Mouse (Mus musculus): ENCODE measurements around the gene Dock8. TPM values are rescaled to one million over a fixed set of nuclear protein-coding genes. Genes with fewer than 3 reads are reported as not detected.

Dock8 gene
- polyA plus RNA-seq, 1 experiment from 2014 or later, result 0.54 TPM

DNA sequence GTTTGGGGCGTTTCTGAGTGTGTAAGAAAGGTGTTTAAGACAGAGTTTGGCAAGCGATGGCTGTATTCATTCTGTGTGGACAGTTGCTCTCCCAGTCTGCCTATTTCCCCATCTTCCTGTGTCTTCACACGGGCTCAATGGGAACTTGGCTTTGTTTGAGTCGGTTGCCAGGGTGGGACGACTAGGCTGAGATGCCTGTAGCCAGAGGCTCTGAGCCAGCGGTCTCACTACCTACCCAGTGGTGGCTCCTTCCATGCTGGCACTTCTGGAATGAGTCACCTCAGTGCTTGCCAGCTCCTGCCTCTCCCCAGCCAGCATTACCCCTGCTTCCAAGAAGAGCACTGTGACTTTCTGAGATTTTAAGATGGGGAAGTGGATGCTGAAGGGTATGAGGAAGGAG, 75.4 kb downstream of the Dock8 start:
- Histone ChIP-seq H3K36me3 (ENCODE audit: poor library complexity, severe bottlenecking) (no peaks in the 10 kb centered on the region), H3K9ac (no peak overlapping the region), H3K4me3 (no peak overlapping the region), H3K4me2 (no peak overlapping the region), H3K27ac (no peak overlapping the region), H3K27me3 (no peaks in the 10 kb centered on the region), H3K9me3 (replicated peaks) (no peaks in the 10 kb centered on the region), H3K4me1 (0 out of 2 replicates have a peak, but pooled peaks cover 3% of the 10 kb centered on the region)
- WGBS, result 80% methylated on average over 6 of the region's 6 CpGs
- no peak for ATAC-seq

GRCm38 (mm10) chr19:25077636-25078035, 78.3 kb downstream of the Dock8 start:
- 79% methylated on average over 7 of the region's 7 CpGs for WGBS
- Histone ChIP-seq H3K36me3 (ENCODE audit: poor library complexity, severe bottlenecking) (no peaks in the 10 kb centered on the region), H3K9ac (no peak overlapping the region), H3K4me1 (no peaks in the 10 kb centered on the region), H3K27ac (no peak overlapping the region), H3K4me3 (no peak overlapping the region), H3K9me3 (replicated peaks) (no peaks in the 10 kb centered on the region), H3K4me2 (no peak overlapping the region), H3K27me3 (no peaks in the 10 kb centered on the region)
- ATAC-seq, result no peak

- H3K4me2 ChIP-seq, result no peak overlapping the region
- H3K27me3 ChIP-seq, result no peaks in the 10 kb centered on the region
- 85% methylated on average over 8 of the region's 8 CpGs for WGBS
- H3K4me1 ChIP-seq, result no peaks in the 10 kb centered on the region
- H3K36me3 ChIP-seq (ENCODE audit: poor library complexity, severe bottlenecking), result no peaks in the 10 kb centered on the region
- H3K9ac ChIP-seq, result no peak overlapping the region
- H3K27ac ChIP-seq, result no peak overlapping the region
- H3K9me3 ChIP-seq (replicated peaks), result no peaks in the 10 kb centered on the region
- H3K4me3 ChIP-seq, result no peak overlapping the region
- no peak for ATAC-seq
Observed at GRCm38 (mm10) chr19:25078130-25078529, 78.8 kb downstream of the Dock8 start.

GRCm38 (mm10) chr19:25080166-25080565, 80.8 kb downstream of the Dock8 start:
- H3K4me2 ChIP-seq, result no peak overlapping the region
- H3K4me1 ChIP-seq, result no peaks in the 10 kb centered on the region
- H3K4me3 ChIP-seq, result no peak overlapping the region
- no peaks in the 10 kb centered on the region for H3K27me3 ChIP-seq
- H3K27ac ChIP-seq, result no peak overlapping the region
- 51% methylated on average over 5 of the region's 5 CpGs for WGBS
- no peaks in the 10 kb centered on the region for H3K9me3 ChIP-seq (replicated peaks)
- no peak overlapping the region for H3K9ac ChIP-seq
- ATAC-seq, result no peak
- H3K36me3 ChIP-seq (ENCODE audit: poor library complexity, severe bottlenecking), result no peaks in the 10 kb centered on the region

DNA sequence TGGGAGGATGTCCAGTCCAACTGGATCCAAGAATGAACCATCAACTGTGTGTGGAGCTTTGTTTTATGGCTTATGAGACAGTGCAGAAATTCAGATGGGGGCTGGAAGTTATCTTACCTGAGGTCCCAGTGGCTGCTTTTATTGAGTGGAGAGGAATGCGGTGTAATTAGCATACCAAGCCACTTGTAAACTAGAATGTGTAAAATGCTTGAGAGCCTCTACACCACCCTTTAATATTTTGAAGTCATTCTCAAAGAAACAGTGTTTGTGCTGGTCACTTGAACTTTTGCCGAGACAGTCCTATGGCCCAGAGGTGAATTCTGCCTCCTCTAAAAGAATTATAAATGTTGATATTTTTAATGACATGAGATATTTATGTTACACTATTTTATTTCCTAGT, 83.5 kb downstream of the Dock8 start:
- Histone ChIP-seq H3K27me3 (no peaks in the 10 kb centered on the region), H3K4me3 (no peak overlapping the region), H3K36me3 (ENCODE audit: poor library complexity, severe bottlenecking) (no peaks in the 10 kb centered on the region), H3K9me3 (replicated peaks) (no peaks in the 10 kb centered on the region), H3K9ac (no peak overlapping the region), H3K4me2 (no peak overlapping the region), H3K4me1 (no peaks in the 10 kb centered on the region), H3K27ac (no peak overlapping the region)
- ATAC-seq, result no peak
- WGBS, result 91% methylated on average over 2 of the region's 2 CpGs

DNA sequence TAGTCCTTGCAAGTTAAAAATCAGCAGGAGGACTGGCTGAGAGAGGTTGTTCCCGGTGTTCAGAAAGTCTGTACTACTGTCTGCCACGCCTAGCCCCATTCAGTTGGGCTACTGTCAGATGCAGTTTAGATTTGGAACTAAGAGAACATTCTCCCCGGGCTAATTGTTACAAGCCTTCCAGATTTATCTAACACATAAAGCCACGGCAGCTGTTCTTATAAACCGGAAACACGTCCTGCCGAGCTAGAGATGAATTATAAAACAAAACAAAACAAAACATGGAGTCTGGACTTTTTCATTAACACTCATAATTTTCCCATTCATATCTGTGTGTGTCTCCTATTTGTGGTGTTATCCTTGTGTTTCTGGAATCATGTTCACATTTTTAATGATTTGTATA, 87.8 kb downstream of the Dock8 start:
- 77% methylated on average over 7 of the region's 7 CpGs for WGBS
- Histone ChIP-seq H3K27ac (no peak overlapping the region), H3K9me3 (replicated peaks) (no peaks in the 10 kb centered on the region), H3K9ac (no peak overlapping the region), H3K4me3 (no peak overlapping the region), H3K4me1 (no peaks in the 10 kb centered on the region), H3K36me3 (ENCODE audit: poor library complexity, severe bottlenecking) (no peaks in the 10 kb centered on the region), H3K27me3 (no peaks in the 10 kb centered on the region), H3K4me2 (no peak overlapping the region)
- no peak for ATAC-seq

DNA sequence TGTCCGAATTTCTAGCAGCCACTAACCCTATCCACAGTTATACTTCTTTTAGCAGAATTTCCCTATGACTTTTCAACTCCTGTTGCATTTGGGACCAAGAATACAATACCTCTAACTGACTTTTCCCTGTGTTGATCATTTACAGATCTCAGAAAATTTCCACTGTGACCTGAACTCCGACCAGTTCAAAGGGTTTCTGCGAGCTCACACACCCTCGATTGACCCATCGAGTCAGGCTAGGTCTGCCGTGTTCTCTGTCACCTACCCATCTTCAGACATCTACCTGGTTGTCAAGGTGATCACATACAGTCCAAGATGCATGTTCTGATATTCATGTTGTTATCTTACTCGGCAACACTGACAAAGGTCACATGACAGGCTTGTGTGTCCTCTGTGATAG, 90.4 kb downstream of the Dock8 start:
- WGBS, result 93% methylated on average over 7 of the region's 7 CpGs
- H3K4me2 ChIP-seq, result no peak overlapping the region
- no peak for ATAC-seq

GRCm38 (mm10) chr19:25095135-25095534, 95.8 kb downstream of the Dock8 start:
- Histone ChIP-seq H3K4me1 (no peaks in the 10 kb centered on the region), H3K4me3 (no peak overlapping the region), H3K9me3 (replicated peaks) (no peaks in the 10 kb centered on the region), H3K27me3 (no peaks in the 10 kb centered on the region), H3K9ac (no peak overlapping the region), H3K4me2 (no peak overlapping the region), H3K27ac (no peak overlapping the region), H3K36me3 (ENCODE audit: poor library complexity, severe bottlenecking) (no peaks in the 10 kb centered on the region)
- 78% methylated on average over 3 of the region's 3 CpGs for WGBS
- no peak for ATAC-seq

More for the DNA sequence above, 90.4 kb downstream of the Dock8 start:
- Histone ChIP-seq H3K27me3 (no peaks in the 10 kb centered on the region), H3K27ac (no peak overlapping the region), H3K4me3 (no peak overlapping the region), H3K36me3 (ENCODE audit: poor library complexity, severe bottlenecking) (no peaks in the 10 kb centered on the region), H3K4me1 (no peaks in the 10 kb centered on the region), H3K9me3 (replicated peaks) (no peaks in the 10 kb centered on the region), H3K9ac (no peak overlapping the region)

DNA sequence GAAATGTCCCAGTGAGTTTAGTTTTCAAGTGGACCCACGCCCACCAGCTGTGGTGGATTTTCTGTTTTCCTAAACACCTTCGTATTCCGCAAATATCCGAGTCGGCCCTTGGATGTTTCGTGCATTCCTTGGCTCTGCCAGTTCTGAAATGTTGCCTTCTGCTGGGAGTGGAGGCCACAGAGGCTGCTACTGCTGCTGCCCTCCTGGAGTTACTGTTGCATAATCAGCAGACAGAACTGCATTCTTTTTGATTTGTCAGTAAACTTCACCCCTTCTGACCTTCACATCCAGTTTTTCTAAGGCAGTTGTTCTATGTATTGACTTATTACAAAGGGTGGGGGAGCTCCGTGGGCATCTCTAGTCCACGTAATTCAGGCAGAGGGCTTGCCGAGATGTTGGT, 97.0 kb downstream of the Dock8 start:
- Histone ChIP-seq H3K9me3 (replicated peaks) (no peaks in the 10 kb centered on the region), H3K4me1 (no peaks in the 10 kb centered on the region), H3K36me3 (ENCODE audit: poor library complexity, severe bottlenecking) (no peaks in the 10 kb centered on the region), H3K9ac (no peak overlapping the region), H3K4me3 (no peak overlapping the region), H3K27me3 (no peaks in the 10 kb centered on the region), H3K4me2 (no peak overlapping the region), H3K27ac (no peak overlapping the region)
- 85% methylated on average over 9 of the region's 9 CpGs for WGBS
- ATAC-seq, result no peak

DNA sequence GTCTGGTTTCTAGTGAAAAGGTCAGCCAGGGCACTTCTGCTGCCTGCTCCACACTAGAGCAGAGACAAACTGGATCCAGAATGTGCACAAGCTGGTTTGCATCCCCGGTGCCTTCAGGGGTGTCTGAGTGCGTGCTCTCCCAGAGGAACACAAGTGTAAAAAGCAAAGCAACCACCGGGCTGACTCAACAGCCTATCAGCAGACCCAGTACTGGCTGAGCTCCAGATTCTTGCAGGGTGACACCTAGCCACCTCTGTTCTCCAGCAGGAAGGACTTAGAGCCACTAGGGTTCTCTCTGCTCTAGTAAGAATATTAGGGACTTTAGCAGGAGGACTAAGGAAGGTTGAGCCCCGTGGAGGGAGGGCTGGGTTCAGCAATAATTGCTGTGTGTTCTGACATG, 97.7 kb downstream of the Dock8 start:
- 76% methylated on average over 4 of the region's 4 CpGs for WGBS
- no peaks in the 10 kb centered on the region for H3K9me3 ChIP-seq (replicated peaks)
- no peak overlapping the region for H3K4me2 ChIP-seq
- no peak for ATAC-seq
- no peaks in the 10 kb centered on the region for H3K4me1 ChIP-seq
- no peaks in the 10 kb centered on the region for H3K36me3 ChIP-seq (ENCODE audit: poor library complexity, severe bottlenecking)
- H3K9ac ChIP-seq, result no peak overlapping the region
- no peak overlapping the region for H3K4me3 ChIP-seq
- H3K27ac ChIP-seq, result no peak overlapping the region
- 0 out of 2 replicates have a peak, but pooled peaks cover 3% of the 10 kb centered on the region for H3K27me3 ChIP-seq

DNA sequence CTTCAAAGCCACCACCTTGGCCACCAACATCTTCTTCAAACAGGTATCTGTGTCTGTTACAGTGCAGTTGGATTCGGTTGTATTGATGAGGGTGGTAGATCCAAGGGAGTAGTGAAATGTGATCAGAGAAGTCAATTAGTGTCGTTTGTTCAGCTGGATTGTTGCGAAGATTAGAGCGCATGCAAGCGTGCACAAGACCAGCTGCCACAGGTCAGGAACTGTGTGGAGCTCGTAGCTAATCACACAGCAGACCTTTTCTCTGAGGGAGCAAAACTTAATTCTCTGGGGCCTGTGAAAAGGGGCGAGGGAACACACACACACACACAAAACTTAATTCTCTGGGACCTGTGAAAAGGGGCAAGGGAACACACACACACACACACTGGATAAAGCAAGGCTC, 98.2 kb downstream of the Dock8 start:
- H3K9ac ChIP-seq, result no peak overlapping the region
- H3K4me2 ChIP-seq, result no peak overlapping the region
- no peak overlapping the region for H3K4me3 ChIP-seq
- no peak for ATAC-seq
- no peaks in the 10 kb centered on the region for H3K36me3 ChIP-seq (ENCODE audit: poor library complexity, severe bottlenecking)
- H3K27ac ChIP-seq, result no peak overlapping the region
- H3K9me3 ChIP-seq (replicated peaks), result no peaks in the 10 kb centered on the region
- 43% methylated on average over 7 of the region's 7 CpGs for WGBS
- H3K27me3 ChIP-seq, result 0 out of 2 replicates have a peak, but pooled peaks cover 4% of the 10 kb centered on the region
- no peaks in the 10 kb centered on the region for H3K4me1 ChIP-seq

DNA sequence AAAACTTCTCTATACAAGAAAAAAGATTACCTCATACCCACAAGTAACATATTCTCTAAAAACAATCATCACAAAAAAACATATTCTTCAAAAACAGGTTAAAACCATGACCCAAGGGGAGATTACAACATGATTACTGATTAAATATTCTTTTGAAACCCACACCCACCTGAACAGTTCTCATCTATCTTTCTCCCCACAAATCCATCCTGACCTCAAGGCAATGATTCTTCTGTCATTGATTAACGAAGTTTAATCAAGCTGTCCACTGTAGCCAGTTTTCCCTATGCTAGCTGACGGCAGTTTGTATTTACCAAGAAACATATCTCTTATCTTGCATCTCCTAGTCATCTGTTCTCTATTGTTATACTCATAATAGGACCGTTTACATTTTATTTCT, 98.6 kb downstream of the Dock8 start:
- ATAC-seq, result no peak
- H3K27me3 ChIP-seq, result 0 out of 2 replicates have a peak, but pooled peaks cover 4% of the 10 kb centered on the region
- no peaks in the 10 kb centered on the region for H3K4me1 ChIP-seq
- H3K9ac ChIP-seq, result no peak overlapping the region
- WGBS, result 77% methylated on average over 3 of the region's 3 CpGs
- no peak overlapping the region for H3K4me2 ChIP-seq
- no peaks in the 10 kb centered on the region for H3K9me3 ChIP-seq (replicated peaks)
- no peaks in the 10 kb centered on the region for H3K36me3 ChIP-seq (ENCODE audit: poor library complexity, severe bottlenecking)
- no peak overlapping the region for H3K27ac ChIP-seq
- H3K4me3 ChIP-seq, result no peak overlapping the region

DNA sequence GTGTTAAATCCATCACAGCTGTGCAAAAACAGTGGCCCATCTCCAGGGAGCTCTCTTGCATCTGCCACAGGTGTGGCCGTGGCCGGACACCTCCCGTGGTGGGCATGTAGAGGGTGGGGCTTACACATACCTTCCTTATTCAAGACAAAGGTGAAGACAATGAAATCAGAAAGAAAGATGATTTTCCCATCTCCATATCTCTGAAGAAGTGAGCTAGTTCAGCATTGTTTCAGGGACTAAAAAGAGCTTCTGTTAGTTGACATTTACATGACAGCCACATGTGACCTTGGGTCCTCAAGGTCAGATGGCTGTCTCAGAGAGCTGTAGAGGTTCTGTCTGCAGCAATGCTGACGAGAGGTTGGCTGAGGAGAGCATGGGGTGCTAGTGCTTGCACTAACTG, 99.6 kb downstream of the Dock8 start:
- no peaks in the 10 kb centered on the region for H3K4me1 ChIP-seq
- H3K9me3 ChIP-seq (replicated peaks), result no peaks in the 10 kb centered on the region
- 90% methylated on average over 4 of the region's 4 CpGs for WGBS
- H3K4me3 ChIP-seq, result no peak overlapping the region
- H3K27me3 ChIP-seq, result 0 out of 2 replicates have a peak, but pooled peaks cover 4% of the 10 kb centered on the region
- no peak overlapping the region for H3K4me2 ChIP-seq
- no peak overlapping the region for H3K27ac ChIP-seq
- ATAC-seq, result no peak
- no peak overlapping the region for H3K9ac ChIP-seq
- no peaks in the 10 kb centered on the region for H3K36me3 ChIP-seq (ENCODE audit: poor library complexity, severe bottlenecking)
